Mouse (Mus musculus) C2C12 (cell line): Measurements from ENCODE around the gene Casz1.

Experiments
- CEBPB ChIP-seq: IDR thresholded peaks from one replicate; pipeline ENCODE4 v1.6.1; 2011; ENCODE audit warnings: low read depth, mild to moderate bottlenecking, control low read depth, moderate library complexity
- CTCF ChIP-seq: IDR thresholded peaks from one replicate; pipeline ENCODE4 v1.5.1; 2011; ENCODE audit not compliant: control insufficient read depth, insufficient read depth, insufficient read length
- FOSL1 ChIP-seq: IDR thresholded peaks from one replicate; pipeline ENCODE4 v1.8.0; 2011; ENCODE audit warnings: mild to moderate bottlenecking, low read length; ENCODE audit not compliant: poor library complexity, insufficient read depth, severe bottlenecking
- MAX ChIP-seq: IDR thresholded peaks from one replicate; pipeline ENCODE4 v1.6.1; 2011; ENCODE audit warnings: mild to moderate bottlenecking, control low read depth
- MYOD1 ChIP-seq: IDR thresholded peaks from one replicate; pipeline ENCODE4 v1.6.1; 2011; ENCODE audit warnings: low read depth; ENCODE audit not compliant: control insufficient read depth, insufficient read length
- MYOG ChIP-seq: IDR thresholded peaks from one replicate; pipeline ENCODE4 v1.6.1; 2011; ENCODE audit not compliant: control insufficient read depth, insufficient read length; ENCODE audit errors: extremely low read depth
- USF1 ChIP-seq: IDR thresholded peaks from one replicate; pipeline ENCODE4 v1.6.1; 2011; ENCODE audit warnings: low read depth, mild to moderate bottlenecking, control low read depth, moderate library complexity

DNA sequence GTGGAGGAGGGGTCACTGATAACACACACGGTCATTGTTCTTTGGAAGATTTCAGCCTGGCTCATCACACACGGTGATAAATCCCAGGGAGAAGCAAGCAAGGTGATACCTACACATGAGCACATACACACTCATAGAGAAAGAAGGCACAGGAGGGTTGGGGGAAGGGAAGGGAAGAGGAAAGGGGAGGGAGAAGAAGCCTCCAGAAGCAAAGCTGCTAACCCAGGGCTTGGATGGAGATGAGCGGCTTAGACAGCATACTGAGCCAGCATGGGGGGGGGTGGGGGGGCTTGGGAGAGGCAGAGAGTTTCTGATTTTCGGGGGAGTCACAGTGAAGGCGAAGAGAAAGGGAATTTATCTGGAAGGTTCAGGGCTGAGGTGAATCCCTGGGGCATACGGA lies 30.2 kb upstream of the Casz1 start:
- no peak for TF ChIP-seq CTCF
- no peak for TF ChIP-seq MAX
- TF ChIP-seq CEBPB = no peak
- no peak for TF ChIP-seq MYOD1
- TF ChIP-seq MYOG = no peak
- no peak for TF ChIP-seq USF1
- TF ChIP-seq FOSL1 = no peak
